Mouse (Mus musculus) testis, postnatal 10 days (tissue): ENCODE data around the gene Srgap2.
"Not testable (repeated sequence)": the region's sequence is repeated elsewhere in the genome, so short reads cannot be mapped to it uniquely, and the experiment has no call there.

Experiments used
- DNase-seq: peaks from one replicate; pipeline ENCODE4 v3.0.0; 2021; ENCODE audit warnings: low spot score

The Srgap2 gene

DNA sequence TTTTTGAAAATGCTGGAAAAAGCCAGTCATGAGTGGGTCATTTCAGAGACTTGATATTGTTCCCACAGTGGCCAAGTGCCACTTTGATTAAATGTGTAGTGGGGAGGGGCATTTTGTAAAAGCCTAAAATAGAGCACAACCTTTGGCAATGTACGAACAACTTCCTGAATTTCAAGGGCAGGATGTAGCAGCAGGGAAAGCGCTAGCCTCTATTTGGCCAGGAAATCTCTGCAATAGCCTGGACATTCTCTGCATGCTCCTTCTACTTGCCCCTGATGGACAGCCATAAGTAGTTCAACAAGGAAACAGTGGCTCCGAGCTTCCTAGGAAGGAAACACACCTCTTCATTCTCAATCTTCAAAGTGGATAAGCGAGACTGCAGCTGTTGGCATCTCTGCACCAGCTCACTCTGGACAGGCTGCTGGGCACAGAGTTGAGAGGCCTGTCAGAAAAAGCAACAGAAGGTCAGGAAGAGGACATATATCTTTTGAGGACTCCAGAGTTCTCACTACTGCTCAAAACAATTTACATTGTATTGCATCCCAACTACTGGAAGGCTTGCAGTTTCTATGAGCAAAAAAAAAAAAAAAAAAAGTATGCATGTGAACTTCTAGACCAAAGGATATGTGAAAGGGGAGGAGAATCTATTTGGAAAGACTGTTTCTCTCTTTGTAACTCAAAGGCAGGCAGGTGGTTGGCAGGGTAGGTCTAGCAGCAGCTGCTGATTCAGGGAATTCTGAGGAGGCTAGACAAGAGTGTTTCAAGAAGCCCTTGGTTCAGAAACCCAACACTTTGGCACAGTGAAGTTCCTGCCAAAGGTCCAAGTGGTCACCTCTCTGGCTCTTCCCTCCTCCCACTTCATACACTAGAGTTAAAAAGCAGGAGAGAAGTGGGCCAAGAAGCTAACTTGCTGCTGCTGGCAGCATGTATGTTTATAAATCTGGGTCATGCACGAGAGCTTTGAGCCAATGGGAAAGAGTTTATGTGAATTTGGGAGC, 181.4 kb downstream of the Srgap2 start:
- DNase-seq, result no peak

DNA sequence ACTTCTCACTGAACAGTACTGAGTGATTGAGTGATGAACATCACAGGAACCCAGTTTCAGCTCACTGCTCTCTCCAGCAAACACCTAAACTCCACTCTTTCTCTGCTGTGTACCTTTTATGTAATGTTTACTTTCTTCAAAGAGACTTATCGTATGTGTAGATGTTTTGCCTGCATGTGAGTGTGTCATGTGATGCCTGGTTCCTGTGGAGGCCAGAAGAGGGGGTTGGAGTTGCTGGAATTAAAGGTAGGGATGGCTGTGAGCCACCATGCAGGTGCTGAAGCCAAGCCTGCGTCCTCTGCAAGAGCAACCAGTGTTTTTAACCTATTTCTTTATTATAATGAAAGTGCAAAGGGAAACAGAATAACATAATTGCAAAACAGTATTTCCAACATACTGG, 182.5 kb downstream of the Srgap2 start:
- no peak for DNase-seq

DNA sequence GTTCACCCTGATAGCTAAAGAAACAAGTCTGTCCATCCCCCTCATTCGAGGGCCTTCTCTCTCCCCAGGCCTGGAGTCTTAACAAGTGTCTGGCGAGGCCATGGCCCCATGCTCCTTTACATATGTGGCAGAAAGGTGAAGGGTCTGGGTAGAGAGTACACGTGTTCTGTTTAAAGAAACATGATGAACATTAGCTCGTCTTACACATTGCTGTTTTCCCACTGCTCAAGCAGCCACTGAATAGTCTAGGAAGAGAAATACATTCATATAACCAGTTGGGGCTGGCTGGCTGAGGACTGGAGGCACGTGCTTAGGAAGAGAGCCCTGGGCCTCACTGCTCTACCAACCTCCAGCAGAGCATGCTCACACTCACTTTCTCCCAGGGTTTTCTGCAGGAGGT, 191.1 kb downstream of the Srgap2 start:
- DNase-seq, result no peak

DNA sequence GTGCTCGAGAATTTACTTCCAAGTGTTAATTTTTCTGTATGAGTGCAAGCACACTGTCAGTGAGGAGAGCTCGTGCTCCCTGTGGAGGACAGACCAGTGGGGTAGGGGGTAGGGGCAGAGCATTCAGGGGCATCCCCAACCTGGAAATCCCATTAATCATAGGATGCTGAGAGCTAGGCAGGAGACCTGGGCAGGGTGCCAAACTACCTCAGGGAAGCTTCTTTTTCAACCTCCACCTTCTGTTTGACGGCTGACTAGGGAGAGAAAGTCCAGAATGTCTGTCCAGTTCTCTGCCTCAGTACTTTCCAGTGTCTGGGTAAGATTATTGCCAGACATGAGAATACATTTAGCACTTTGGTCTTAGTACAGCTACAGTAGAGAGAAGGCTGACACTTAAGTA, 191.5 kb downstream of the Srgap2 start:
- DNase-seq, result peak; percentile 57

DNA sequence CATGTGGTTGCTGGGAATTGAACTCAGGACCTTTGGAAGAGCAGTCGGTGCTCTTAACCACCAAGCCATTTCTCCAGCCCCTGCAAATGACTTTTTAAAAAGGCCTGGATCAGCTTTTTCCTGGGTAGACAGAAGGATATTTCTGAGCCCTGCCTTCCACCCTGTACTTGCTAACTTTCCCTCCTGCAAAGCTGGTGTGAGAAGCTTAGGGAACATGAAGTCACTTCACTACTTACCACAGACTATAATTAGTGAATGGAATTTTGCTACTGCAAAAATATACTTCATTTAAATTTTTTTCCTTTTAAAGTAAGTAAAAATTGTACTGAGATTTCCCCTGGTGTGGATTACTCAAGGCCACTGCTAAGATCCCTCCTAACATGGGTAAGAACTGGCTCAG, 196.0 kb downstream of the Srgap2 start:
- DNase-seq, result no peak

DNA sequence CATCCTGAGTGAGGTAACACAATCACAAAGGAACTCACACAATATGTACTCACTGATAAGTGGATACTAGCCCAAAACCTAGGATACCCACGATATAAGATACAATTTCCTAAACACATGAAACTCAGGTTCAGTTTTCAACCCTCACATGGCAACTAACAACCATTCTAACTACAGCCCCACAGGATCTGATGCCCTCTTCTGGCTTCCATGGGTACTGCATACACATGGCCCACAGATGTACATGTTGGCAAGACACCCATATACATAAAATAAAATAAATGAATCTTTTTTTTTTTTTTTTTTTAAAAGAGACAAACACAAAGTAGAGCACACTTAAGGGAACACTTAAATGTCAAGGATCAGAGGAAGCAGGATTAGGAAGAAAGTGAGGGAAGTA, 198.1 kb downstream of the Srgap2 start:
- not testable (repeated sequence) for DNase-seq

DNA sequence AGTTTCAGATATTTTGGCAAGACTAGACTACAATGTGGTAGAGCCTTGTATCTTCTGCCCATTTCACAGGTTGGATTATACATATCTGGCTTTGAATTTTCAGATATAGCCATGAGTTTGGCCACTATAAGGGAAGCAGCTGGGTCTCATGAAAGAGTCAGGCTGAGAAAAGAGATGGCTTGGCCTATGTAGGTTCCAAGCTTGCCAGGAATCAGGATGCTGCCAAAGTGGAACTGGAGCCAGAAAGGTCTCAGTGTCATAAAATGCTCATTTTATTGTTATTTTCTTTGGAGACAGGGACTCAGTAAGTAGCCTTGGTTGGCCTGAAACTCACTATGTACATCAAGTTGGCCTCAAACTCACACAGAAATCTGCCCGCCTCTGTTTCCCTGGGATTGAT, 200.0 kb downstream of the Srgap2 start:
- no peak for DNase-seq

DNA sequence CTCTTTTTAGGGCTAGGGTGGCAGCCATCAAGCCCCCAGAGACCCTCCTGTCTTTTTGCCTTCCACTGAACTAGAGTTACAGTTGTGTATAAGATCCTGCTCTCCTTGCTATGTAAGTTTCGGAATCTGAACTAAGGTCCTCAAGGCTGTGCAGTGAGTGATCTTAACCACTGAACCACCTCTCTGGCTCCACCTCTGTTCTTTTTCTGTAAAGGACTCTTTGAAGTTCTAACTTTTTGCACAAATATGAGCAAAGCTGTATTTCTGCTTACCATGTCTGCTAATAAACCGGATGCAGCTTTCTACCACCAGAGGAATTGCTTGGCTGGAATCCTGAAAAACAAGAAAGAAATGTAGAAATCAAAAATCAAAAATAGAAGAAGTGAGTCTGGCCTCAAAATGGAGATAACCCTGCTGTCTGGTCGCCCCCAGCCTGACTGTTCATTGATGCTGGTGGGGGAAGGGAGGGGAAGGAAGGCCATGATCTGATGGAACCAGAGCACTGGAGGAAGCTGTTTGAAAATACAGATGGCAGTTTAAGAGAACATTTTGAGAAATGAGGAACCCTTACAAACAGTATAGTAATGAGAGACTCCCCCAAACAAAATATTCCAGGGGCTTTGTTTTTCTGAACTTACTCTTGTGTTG, 202.2 kb downstream of the Srgap2 start:
- DNase-seq, result no peak

DNA sequence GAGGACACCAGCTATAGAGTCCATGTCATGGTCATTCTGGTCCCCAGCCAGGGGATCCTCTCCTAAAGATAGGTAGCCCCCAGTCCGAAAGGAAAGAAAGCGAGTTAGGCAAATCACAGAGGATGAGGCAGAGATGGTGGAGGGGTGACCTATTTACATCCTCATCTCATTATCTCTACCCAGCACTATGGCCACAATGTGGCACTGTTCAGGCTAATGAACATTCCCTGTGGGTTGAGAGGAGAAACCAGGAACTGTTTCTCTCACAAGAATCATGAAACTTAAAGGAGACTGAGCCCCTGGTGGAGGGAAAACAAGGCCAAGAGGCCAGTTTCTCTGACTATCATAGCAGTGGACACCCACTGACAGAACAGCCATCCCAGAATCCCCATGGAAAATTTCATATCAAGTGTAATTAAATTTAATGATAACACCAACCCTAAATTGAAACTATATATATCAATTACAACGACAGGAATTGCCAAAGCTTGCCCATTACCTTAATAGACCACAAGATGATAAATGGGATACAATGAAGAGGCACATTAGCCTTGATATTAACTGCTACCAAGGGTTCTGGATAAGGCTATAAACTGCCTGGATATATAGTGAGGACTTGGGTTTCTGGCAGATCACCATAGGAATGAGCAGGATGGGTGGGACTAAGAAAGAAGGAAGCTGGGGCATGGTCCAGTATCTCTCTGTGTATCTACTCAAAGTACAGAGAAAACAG, 207.4 kb downstream of the Srgap2 start:
- no peak for DNase-seq

DNA sequence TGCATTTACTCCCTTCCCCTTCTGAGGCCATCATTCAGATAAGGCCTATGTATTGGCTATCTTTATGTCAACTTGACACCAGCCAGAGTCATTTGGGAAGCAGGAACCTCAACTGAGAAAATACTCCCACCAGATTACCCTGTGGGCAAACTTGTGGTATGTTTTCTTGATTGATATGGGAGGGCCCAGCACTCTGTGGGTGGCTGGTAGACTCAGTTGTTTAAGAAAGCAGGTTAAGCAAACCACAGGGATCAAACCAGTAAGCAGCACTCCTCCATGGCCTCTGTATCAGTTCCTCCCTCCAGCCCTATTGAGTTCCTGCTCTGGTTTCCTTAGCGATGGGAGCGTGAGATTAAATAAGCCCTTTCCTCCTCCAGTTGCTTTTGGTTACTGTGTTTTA, 208.8 kb downstream of the Srgap2 start:
- DNase-seq, result no peak

DNA sequence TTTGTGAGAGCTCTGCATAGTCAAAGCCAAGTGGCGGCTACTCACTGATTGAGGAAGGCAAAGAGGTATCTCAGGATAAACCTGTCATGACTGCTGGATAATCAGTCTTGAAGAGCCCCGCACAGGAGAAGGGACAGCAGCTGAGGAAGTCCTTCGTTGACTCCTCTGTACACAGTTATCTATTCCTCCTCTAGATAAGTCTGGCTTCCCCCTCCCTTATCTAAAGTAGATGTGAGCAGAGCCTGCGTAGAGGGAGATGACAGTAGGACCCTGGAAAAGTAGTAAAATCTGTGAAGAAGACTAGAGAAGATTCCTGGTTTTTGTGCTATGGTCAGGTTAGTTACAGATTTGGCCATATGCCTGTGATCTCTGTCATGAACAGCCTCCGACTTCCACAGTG, 209.5 kb downstream of the Srgap2 start:
- DNase-seq, result no peak

DNA sequence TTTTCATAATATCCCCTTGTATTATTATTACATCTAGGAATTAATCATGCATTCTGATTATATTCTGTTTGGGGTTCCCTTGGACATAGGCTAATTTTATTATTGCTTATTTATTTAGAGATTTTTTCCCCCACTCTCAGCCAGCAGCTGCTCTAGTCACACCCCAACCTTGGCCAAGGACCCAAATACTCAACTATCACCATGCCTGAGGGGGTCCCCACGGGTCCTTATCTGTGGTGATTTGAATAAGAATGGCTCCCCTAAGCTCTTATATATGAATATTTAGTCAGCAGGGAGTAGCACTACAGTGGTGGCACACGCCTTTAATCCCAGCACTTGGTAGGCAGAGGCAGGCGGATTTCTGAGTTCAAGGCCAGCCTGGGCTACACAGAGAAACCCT, 215.9 kb downstream of the Srgap2 start:
- DNase-seq, result no peak

DNA sequence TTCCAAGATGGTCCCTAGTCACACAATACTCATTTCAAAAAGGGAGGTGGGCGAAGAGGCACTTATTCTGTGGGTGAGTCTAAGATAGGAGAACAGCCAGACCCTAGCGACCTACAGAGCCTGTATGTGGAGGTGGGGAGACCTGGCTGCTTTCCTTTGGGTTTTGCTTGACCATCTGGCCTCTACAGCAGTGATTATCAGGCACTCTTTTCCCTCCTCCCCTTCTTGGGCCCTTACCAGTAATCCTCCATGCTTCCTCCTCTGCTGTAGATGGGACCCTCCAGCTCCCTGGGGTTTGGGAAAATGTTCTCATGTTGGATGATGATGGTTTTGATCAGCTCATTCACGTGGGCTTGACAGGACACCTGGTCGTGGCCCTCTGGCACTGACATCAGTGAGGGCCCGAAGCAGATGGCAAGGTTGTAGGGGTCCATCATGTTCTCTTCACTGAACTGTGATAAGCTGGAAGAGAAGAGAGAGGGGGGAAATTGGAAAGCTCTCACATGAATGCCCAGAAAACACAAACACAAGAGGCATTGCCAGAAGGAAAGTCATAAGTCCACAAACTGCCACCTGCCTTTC, 216.8 kb downstream of the Srgap2 start:
- DNase-seq, result no peak

DNA sequence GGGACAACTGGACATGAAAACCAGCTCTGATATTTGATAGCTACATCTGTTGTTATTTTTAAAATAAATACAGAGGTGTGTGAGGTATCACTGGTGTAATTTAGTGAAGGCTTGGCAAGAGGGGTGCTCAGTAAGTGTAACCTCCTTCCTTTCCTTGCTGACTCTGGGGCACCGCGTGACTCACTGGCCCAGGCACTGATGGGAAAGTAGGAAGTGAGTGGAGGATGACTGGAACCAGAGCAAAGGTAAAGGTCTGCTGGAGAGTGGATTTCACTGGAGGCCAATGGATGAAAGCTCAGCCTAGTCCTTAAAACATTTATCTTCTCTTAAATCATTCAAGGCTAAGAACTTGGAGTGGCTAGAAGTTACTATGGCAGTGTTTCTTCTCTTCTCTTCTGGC, 226.4 kb downstream of the Srgap2 start:
- DNase-seq, result no peak

DNA sequence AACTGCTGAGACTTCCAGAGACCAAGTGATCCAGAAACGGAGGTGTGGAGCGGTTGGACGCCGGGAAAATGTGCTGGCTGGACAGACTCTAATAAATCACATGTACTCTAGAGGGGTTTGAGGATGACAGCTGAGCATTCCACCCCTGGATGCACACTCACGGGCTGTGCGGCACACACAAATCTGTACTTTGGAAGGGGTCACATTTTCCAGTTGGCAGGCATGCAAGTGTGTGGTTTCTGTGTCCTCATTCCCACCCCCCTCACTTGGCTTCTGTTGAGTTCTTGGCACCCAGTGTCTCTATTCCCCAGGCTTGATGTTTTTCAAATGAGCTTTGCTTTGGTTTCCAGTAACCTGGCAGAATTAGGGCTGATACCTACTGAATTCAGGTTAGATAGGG, 227.4 kb downstream of the Srgap2 start:
- no peak for DNase-seq

DNA sequence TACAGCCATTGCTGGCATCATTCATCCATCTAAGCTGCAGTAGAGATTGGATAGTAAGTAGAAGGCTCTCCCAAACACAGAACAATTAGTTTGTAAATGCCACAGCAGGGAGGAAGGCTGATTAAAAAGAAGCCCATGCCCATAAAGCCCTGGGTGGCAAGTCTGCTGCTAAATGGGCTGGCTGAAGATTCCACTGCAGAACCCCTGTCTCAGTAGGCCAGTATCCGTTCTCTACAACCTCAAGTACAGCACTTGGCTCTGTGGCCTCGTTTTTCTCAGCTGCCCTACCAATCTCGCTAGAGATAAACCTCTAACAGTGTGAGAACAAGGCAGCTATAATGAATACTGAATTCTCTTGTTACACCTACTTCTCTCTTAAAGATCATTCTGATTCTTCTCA, 227.9 kb downstream of the Srgap2 start:
- peak; percentile 20 for DNase-seq

DNA sequence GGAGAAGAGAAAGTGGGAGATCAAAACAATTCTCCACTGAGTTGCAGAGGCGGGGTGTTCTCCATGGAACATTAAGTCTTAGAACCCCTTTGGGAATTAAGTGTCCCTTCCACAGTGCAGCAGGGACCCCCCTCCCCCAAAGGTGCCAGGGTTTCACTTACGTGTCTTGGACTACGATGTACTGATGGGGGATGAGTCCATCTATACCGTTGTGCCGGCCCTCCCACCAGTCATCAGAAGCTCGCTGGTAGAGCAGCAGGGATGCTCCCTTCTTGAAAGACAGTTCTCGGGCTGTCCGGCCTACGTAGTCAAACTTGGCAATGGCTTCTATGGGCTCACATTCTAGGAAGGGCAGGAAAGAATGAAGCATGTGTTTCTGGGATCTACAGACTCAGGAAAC, 229.0 kb downstream of the Srgap2 start:
- DNase-seq, result no peak

DNA sequence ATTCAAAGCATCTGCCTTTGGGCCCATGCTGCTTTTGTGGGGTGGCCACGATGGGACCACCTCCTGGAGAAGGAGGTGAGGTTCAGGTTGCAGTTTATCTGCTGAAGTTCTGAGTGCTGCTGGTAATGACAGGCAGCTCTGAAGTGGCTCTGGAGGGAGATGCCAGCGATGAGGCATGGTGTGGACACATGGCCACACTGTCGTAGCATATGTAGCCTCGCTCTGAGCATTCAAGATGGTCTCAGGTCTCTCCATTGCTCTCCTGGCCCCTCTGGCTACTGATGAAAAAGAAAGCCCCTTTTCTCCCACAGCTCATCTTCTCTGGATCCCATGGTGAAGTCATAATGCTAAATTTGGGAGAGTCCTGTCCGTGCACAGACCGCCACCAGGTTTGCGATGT, 230.4 kb downstream of the Srgap2 start:
- DNase-seq, result no peak

DNA sequence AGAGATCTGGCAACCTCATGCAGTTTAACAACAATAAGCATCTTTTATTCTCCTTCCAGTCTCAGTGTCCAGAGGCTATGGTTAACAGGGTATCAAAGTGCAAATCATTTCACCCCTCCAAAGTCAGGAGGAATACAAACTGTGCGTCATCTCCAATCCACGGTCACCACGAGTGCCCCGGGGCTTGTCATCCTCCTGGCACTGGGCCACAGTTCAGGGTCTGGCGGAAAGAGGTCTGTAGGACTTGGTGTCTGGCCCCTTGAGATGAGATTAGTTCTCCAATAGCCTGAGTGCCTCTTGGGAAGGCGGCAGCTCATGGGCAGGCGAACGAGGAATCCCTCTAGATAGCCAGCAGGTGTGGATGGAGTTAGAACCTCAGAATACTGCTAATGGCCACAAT, 232.0 kb downstream of the Srgap2 start:
- DNase-seq, result no peak

DNA sequence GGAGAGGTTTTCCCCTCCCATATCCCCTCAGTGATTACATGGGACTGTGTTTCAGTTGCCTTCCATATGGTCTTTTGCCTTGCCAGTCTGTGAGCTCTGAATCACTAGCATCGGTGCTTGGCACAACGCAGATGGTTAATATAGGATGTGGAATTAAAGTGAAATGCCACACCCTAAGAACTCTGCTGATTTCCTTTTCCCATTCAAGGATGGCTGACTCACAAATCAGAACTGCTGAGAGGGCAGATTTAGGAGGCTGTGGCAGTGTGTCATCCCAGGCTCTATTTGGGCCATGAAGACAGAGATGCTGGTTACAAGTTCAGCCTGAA, 233.3 kb downstream of the Srgap2 start:
- no peak for DNase-seq

DNA sequence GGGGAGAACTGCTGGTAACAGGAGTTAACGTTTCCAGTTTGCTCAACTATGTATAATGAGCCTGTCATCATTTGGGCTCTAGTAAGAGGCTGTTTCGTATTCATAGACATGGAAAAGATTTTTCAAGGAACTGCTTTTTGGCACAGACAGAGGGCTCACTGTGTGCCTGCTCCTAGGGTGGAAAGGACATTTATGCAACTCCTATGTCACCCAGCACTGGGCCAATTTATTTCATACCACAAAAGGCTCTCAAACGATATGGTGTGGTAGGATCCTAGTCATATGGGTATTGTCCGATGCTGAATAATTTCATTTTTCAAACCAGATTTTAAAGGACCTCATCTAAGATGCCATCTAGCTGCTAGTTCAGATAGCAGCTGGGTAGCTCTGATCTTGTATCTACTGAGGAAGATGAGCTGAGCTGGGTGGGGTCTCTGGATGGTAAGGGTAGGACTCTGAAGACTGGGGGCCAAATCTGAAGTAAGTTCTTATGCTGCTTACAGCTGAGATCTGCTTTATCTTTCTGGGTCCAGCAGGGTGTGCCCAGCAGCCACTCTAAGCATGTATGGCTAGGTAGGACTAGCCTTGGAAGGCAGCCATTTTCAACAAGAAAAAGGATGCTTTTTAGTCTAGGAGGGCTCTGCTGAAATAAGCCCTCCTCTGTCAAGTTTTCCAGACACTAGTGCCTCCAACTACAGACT, 233.8 kb downstream of the Srgap2 start:
- no peak for DNase-seq

DNA sequence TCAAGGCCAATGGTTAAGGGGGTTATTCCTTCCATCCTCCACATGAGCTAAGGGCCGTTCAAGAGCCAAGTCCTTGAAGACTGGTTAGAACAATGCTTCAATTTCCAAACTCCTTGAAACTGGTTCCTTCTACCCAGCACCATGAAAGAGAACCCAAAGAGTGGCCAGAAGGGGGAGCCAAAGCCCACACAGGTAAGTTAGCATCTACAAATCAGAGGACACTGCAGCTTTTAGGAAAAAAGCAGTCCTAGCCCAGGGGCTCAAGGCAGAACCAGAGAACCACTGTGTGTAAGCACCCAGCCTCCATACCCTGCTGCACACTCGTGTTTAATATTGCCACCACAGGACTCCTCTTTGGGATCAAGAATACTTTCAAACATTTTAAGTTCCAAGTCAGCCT, 236.5 kb downstream of the Srgap2 start:
- DNase-seq, result peak; percentile 74
